Mouse (Mus musculus) embryonic fibroblast, embryonic 13.5 days (primary cell): ENCODE data around the gene Tiparp. TPM values are rescaled to one million over a fixed set of nuclear protein-coding genes. Genes with fewer than 3 reads are reported as not detected.
A peak's percentile ranks its signal among the peaks of the same experiment; 100 is the strongest.

ENCODE experiments used
- H3K27ac ChIP-seq: 2 replicates; pipeline ENCODE4 v1.5.1; 2012; ENCODE audit warnings: low read length, control low read depth, inconsistent platforms; ENCODE audit not compliant: insufficient read depth
- H3K4me1 ChIP-seq: 2 replicates; pipeline ENCODE4 v1.6.1; 2011; ENCODE audit warnings: low read length; ENCODE audit not compliant: control insufficient read depth, insufficient read depth
- H3K4me3 ChIP-seq: 2 replicates; pipeline ENCODE4 v1.5.1; 2011; ENCODE audit warnings: mild to moderate bottlenecking, control low read depth, low read length; ENCODE audit not compliant: insufficient read depth
- CTCF ChIP-seq: IDR thresholded peaks from 2 replicates; pipeline ENCODE4 v1.5.1; 2011; ENCODE audit warnings: mild to moderate bottlenecking, control low read depth, low read length, moderate library complexity, borderline replicate concordance; ENCODE audit not compliant: insufficient read depth
- POLR2A ChIP-seq: IDR thresholded peaks from 2 replicates; pipeline ENCODE4 v1.6.1; 2011; ENCODE audit warnings: low read depth, mild to moderate bottlenecking, control low read depth, low read length, moderate library complexity
- polyA plus RNA-seq: library from polyadenylated mRNA; stranded (reverse); fragments of >200 nt; gene quantifications from 2 replicates; pipeline ENCODE4 v1.2.4, GENCODE M21; 2011; ENCODE audit warnings: low read depth; ENCODE audit not compliant: missing spikeins, insufficient read length

Tiparp gene
- polyA plus RNA-seq, 1 experiment, result 38.7 TPM

DNA sequence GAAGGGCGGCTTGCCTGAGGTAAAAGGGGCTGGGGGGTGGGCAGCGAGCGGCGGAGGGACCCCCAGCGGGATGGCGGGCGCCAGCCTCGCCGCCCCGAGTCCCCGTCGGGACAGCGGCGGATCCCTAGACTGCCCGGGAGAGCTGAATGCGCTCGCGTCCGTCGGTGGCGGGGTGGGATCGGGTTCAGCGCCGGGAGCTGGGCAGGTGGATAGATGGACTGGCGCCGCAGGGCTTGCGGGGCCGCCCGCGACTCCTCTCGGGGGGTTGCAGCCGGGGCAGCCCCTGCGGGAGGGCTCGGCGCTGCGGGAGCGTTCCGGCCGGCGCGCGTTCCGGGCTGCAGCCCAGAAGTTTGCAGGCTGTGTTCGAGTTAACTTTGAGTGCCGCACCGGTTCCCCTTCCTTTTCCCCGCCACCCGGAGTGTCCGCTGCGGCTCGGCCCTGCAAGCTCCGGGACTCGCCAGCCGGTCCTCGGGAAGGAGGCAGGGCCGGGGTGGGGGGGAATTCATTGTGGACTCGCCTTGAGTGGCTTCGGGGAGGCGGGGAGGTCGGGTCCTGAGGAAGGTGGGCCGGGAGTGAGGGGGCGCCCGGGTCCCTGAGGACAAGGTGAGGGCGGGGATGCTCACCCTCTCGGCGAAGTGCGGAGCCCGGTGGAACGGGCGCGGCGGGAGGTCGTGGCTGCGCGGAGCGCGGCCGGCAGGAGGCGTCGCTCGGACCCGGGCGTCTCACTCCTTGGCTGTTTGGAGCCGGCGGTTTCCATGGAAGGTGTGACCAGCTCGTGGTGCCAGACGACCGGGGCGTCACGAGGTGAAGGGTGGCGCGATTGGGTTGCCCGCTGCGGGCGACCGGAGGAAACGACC, 632 bp downstream of the Tiparp start:
- H3K27ac ChIP-seq, result peak overlapping the region; percentile 70
- TF ChIP-seq CTCF (peak; percentile 38; the same call in 1 of the 2 replicates), POLR2A (no peak)
- no peaks in the 10 kb centered on the region for H3K4me1 ChIP-seq
- peak overlapping the region; percentile 48 for H3K4me3 ChIP-seq

DNA sequence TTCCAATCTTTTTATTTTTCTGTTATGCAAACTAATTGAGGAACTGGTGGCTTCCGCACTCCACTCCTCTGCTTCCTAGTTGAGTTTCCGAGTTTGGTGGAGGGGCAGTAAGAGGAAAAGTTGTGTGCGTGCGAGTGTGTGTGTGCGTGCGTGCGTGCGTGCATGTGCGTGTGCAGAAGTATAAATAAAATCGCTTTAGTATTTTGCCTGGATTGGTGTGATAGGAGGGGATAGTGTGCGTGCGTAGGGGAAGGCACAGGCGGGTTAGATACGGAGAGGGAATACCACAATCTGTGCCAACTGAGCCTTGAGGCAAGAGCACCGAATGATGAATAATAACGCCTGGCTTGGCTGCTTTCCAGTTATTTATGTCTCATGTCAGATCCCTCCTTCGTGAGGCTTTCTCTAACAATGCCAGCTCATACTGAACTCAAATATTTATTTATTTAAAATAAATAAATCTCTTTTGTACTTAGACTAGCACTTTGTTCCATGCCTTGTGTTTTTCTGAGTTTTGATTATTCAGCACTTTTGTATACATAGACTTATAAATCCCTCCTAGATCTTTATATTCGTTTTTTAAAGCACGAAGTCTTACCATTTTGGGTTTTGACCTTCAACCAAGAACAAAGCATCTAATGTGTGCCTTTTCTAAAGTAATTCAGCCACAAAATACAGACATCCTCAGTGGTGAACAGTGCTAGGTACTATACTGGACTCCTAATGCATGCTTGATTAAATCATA, 1.4 kb downstream of the Tiparp start:
- Histone ChIP-seq H3K4me1 (no peaks in the 10 kb centered on the region), H3K27ac (peak overlapping the region; percentile 12; the same call in 1 of the 2 replicates), H3K4me3 (peak overlapping the region; percentile 48)
- TF ChIP-seq POLR2A (0 out of 2 replicates have a peak, but pooled peaks have one; percentile 28), CTCF (no peak)

DNA sequence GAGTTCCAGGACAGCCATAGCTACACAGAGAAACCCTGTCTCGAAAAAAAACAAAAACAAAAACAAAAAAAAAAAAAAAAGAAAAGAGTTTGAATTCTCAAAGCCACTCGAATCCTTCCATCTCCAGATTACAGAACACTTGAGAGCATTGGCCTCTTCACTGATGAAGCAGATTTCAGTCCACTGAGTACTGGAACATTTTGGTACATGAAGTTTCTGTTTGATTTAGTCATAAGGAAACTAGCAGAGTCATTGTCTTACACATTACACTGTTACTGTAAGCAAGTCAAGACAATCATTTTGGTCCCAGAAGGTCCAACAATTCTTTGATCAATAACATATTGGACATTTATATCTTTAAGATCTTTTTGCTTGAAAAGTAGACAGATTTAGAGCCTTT, 4.8 kb downstream of the Tiparp start:
- no peak overlapping the region for H3K27ac ChIP-seq
- TF ChIP-seq CTCF (no peak), POLR2A (no peak)

DNA sequence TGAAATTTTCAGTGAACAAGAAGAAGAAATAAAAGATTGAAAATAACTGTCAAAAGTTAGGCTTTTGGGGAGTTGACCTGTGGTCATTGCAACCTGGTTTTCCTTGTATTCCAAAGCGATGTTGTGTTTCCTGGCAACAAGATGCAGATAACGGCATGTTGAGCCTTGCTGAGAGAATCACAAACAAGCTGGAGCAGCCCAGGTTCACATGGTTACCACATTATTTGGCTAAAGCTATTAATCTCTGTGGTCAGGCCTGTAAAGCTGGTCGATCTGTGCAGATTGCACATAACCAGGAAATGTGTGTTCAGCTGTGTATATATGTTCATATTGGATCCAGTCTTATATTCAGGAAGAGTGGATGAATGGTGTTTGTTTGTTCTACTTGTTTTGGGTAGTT, 5.4 kb downstream of the Tiparp start:
- no peak for TF ChIP-seq CTCF
- TF ChIP-seq POLR2A, result no peak
- no peak overlapping the region for H3K4me3 ChIP-seq
- no peaks in the 10 kb centered on the region for H3K4me1 ChIP-seq
- no peak overlapping the region for H3K27ac ChIP-seq

More for the DNA sequence above, 4.8 kb downstream of the Tiparp start:
- Histone ChIP-seq H3K4me1 (no peaks in the 10 kb centered on the region), H3K4me3 (no peak overlapping the region)

DNA sequence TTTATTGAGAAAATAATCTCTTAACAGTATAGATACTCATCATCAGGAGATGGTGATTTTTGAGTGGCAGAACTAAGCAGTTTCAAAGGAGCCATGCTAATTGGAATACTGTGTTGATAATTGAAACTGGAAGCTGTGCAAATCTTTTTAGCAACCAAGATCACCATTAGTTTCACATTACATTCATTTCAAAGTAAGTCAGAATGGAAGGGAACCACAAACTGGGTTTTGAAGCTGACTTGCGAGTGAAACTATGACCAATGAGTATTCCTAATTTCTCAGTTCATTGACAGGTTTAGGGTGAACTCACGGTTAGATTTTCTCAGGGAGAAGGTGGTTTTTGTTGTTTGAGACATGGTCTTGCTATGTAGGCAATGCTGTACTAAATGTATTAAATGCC, 6.3 kb downstream of the Tiparp start:
- Histone ChIP-seq H3K27ac (no peak overlapping the region), H3K4me3 (no peak overlapping the region), H3K4me1 (no peaks in the 10 kb centered on the region)
- no peak for TF ChIP-seq POLR2A
- no peak for TF ChIP-seq CTCF

DNA sequence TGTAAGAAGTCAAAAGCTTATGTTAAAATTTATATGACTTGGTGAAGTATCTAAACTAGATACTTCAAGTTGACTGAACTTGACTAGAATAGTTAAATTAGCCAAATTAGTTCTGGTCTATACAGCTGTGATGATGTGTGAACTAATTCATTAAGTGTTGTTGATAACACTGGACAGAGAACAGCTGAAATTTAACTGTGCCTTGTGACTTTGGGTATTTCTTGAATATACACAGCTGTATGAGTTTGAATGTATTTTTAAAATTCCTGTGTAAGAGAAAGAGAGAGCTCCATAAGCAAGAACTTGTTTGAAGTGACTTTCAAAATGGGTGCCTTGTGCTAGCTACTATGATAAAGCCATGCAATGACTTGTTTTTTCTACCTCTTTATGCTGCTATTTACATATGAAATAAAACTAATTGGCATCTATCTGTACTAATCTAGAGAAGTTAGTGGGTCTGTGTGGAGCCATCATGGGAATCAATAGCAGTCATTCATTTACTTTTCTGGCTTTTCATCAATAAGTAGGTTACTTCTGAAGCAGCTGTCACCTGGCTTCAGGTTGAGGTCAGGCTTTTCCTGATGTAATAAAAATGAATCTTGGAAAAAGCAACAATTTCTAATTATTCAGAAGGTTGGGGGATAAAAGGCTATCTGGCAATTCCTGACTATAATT, 7.0 kb downstream of the Tiparp start:
- H3K4me1 ChIP-seq, result no peaks in the 10 kb centered on the region
- no peak overlapping the region for H3K4me3 ChIP-seq
- no peak for TF ChIP-seq CTCF
- TF ChIP-seq POLR2A, result no peak
- no peak overlapping the region for H3K27ac ChIP-seq

DNA sequence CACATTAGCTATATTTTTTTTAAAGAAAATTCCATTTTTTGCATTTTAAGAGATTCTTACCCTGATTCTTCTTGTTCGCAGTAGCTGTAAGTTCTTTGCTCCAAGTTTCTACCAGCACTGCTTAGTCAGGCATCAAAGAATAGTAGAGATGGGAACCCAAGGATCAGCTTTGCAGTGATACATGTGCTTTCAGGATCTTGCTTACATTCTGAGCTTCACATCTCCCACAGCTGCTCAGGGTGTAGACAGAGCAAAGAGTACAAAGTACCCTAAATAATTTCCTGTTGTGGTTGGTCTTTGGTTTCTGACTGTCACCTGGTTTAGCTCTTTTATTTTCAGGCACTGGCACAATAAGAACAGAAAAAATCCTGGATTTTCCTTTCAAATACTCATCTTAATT, 9.1 kb downstream of the Tiparp start:
- TF ChIP-seq CTCF (no peak), POLR2A (no peak)
- Histone ChIP-seq H3K27ac (no peak overlapping the region), H3K4me1 (no peaks in the 10 kb centered on the region), H3K4me3 (no peak overlapping the region)

DNA sequence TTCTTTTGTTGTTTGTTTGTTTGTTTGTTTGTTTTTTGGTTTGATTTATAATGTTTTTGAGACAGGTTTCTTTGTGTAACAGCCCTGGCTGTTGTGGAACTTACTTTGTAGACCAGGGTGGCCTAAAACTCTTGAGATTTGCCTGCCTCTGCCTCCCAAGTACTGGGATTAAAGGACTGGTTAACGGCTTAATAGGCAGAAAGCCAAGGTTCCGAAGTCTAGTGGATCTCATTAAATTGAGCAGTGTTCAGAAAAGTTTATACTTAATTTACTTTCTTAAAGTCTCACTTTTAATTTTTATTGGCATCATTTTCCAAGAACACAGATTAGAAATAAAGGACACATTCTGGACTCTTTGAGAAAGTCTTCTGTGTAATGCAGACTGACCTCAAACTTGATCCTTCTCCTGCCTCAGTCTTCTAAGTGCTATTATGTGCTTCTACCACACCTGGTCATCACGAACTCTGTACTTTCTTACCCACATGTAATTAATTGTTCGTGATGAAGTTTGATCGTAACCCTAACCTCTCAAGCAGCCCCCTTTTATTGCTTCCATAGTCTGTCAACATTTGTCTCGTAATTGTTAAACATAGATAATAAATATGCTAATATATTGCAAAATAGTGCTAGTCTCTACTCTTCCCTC, 12.8 kb downstream of the Tiparp start:
- no peak overlapping the region for H3K4me3 ChIP-seq
- H3K27ac ChIP-seq, result no peak overlapping the region
- TF ChIP-seq POLR2A (no peak), CTCF (no peak)
- H3K4me1 ChIP-seq, result no peaks in the 10 kb centered on the region

DNA sequence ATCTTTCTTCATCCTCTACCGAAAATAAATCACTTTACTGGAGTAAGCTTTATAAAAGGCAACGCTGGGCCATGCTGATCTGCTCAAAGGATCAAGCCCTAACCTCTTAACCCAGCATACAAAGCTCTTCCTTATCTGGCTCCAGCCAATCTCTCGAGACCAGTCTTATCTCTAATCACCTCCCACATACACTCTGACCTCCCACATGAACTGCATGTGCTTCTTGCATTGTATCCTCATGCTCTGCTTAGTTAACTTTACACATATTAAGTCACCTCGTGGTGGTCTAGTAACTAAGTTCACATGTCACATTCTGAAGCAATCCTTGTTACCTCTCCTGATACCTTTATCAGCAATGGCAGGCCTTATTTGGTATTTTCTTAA, 13.3 kb downstream of the Tiparp start:
- TF ChIP-seq POLR2A (no peak), CTCF (no peak)
- no peaks in the 10 kb centered on the region for H3K4me1 ChIP-seq
- no peak overlapping the region for H3K27ac ChIP-seq
- no peak overlapping the region for H3K4me3 ChIP-seq
